Mouse (Mus musculus) forebrain, postnatal 0 days (tissue): ENCODE measurements at regions not wholly inside any gene's neighbourhood (a gene's known extent, or its start where the extent isn't known, plus 50 kb on each side); places are given as distances from the start of the nearest gene placed in this dataset.

Experiments used
- ATAC-seq: fragments of 200-750 bp; cut with Nextera tagmentation; 2 replicates; pipeline ENCODE4 v1.8.0; 2017; ENCODE audit warnings: mild to moderate bottlenecking, moderate library complexity
- DNase-seq: peaks from one replicate; pipeline ENCODE4 v3.0.0-alpha.2; 2015
- H3K27ac ChIP-seq: fragments of 300-500 bp; sonication (generic); 2 replicates; pipeline ENCODE4 v1.5.1; 2014; ENCODE audit warnings: low read depth, mild to moderate bottlenecking, antibody characterized with exemption, low read length, moderate library complexity, mixed read lengths
- H3K27me3 ChIP-seq: fragments of 300-500 bp; sonication (generic); 2 replicates; pipeline ENCODE4 v1.6.1; 2014; ENCODE audit warnings: mild to moderate bottlenecking, low read length, mixed read lengths; ENCODE audit not compliant: insufficient read depth
- H3K36me3 ChIP-seq: fragments of 300-500 bp; sonication (generic); 2 replicates; pipeline ENCODE4 v1.6.1; 2014; ENCODE audit warnings: mild to moderate bottlenecking, moderate library complexity; ENCODE audit not compliant: insufficient read depth
- H3K4me1 ChIP-seq: fragments of 300-500 bp; sonication (generic); 2 replicates; pipeline ENCODE4 v1.6.1; 2014; ENCODE audit warnings: antibody characterized with exemption; ENCODE audit not compliant: insufficient read depth
- H3K4me2 ChIP-seq: fragments of 300-500 bp; sonication (generic); 2 replicates; pipeline ENCODE4 v1.6.1; 2014; ENCODE audit warnings: low read depth, mild to moderate bottlenecking, moderate library complexity
- H3K4me3 ChIP-seq: fragments of 300-500 bp; sonication (generic); 2 replicates; pipeline ENCODE4 v1.5.1; 2014; ENCODE audit warnings: low read depth, low read length, mixed read lengths
- H3K9ac ChIP-seq: fragments of 300-500 bp; sonication (generic); 2 replicates; pipeline ENCODE4 v1.6.1; 2014; ENCODE audit warnings: mild to moderate bottlenecking
- H3K9me3 ChIP-seq: fragments of 300-500 bp; sonication (generic); 2 replicates; pipeline ENCODE4 v1.6.1; 2016; ENCODE audit warnings: low read length
- CTCF ChIP-seq: sonication (generic); IDR thresholded peaks from 2 replicates; pipeline ENCODE4 v1.5.1; 2016; ENCODE audit warnings: antibody characterized with exemption, control low read depth, low read depth
- WGBS: fragments of 180-500 bp; shearing (Covaris S2); extraction: QIAGEN DNeasy Blood & Tissue Kit; methylation state at CpG from one replicate; pipeline ENCODE4 v1.1.7; 2014; 5-methylcytosine and 5-hydroxymethylcytosine counted together

GRCm38 (mm10) chr1:114835926-114836325 lies 848.6 kb upstream of the Cntnap5a start:
- Histone ChIP-seq H3K27me3 (no peaks in the 10 kb centered on the region), H3K36me3 (no peaks in the 10 kb centered on the region), H3K4me2 (no peak overlapping the region), H3K4me1 (no peaks in the 10 kb centered on the region), H3K9ac (no peak overlapping the region), H3K27ac (no peak overlapping the region), H3K9me3 (no peaks in the 10 kb centered on the region), H3K4me3 (no peak overlapping the region)
- ATAC-seq (no peak), DNase-seq (no peak)
- TF ChIP-seq CTCF: no peak

- ATAC-seq (no peak), DNase-seq (no peak)
- no peak overlapping the region for H3K4me3 ChIP-seq
- 6% methylated on average over 1 of the region's 1 CpGs for WGBS
- H3K9me3 ChIP-seq: no peaks in the 10 kb centered on the region
- no peak overlapping the region for H3K4me2 ChIP-seq
- no peaks in the 10 kb centered on the region for H3K4me1 ChIP-seq
- no peaks in the 10 kb centered on the region for H3K27me3 ChIP-seq
- H3K27ac ChIP-seq: no peak overlapping the region
- no peak for TF ChIP-seq CTCF
- no peaks in the 10 kb centered on the region for H3K36me3 ChIP-seq
- no peak overlapping the region for H3K9ac ChIP-seq
Observed at GRCm38 (mm10) chr1:114849671-114850070, 834.9 kb upstream of the Cntnap5a start.

- Histone ChIP-seq H3K4me3 (no peak overlapping the region), H3K9me3 (no peaks in the 10 kb centered on the region), H3K4me1 (no peaks in the 10 kb centered on the region), H3K27ac (no peak overlapping the region), H3K4me2 (no peak overlapping the region), H3K27me3 (no peaks in the 10 kb centered on the region), H3K9ac (no peak overlapping the region), H3K36me3 (no peaks in the 10 kb centered on the region)
- ATAC-seq: no peak
- 97% methylated on average over 1 of the region's 1 CpGs for WGBS
- DNase-seq: no peak
- no peak for TF ChIP-seq CTCF
Observed at GRCm38 (mm10) chr1:114860983-114861382, 823.6 kb upstream of the Cntnap5a start.

- Histone ChIP-seq H3K27me3 (no peaks in the 10 kb centered on the region), H3K4me1 (no peaks in the 10 kb centered on the region), H3K9ac (no peak overlapping the region), H3K36me3 (no peaks in the 10 kb centered on the region), H3K9me3 (no peaks in the 10 kb centered on the region), H3K4me3 (no peak overlapping the region), H3K27ac (no peak overlapping the region), H3K4me2 (no peak overlapping the region)
- 27% methylated on average over 2 of the region's 2 CpGs for WGBS
- TF ChIP-seq CTCF: no peak
- peak; percentile 90 for ATAC-seq
- DNase-seq: peak; percentile 79
Observed at GRCm38 (mm10) chr1:114862927-114863326, 821.6 kb upstream of the Cntnap5a start.

DNA sequence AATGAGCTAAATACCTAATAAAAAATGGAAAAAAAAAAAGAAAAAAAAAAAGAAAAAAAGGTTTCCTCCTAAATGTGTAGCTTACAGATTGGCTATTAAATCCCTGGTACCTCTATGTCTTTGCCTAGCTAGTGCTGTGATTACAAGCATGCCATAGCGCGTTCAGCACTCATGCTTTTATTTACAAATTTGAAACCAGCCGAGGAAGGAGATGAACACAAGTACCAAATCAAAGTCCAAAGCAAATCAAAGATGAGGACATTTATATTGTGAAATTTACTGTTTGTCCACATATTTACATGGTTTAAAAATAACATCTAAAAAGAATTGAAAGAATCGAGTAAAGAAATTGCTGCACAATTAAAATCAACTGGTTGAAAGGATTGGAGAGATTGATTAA lies 808.8 kb upstream of the Cntnap5a start:
- DNase-seq (no peak), ATAC-seq (no peak)
- Histone ChIP-seq H3K27me3 (no peaks in the 10 kb centered on the region), H3K9ac (no peak overlapping the region), H3K27ac (no peak overlapping the region), H3K4me1 (no peaks in the 10 kb centered on the region), H3K36me3 (no peaks in the 10 kb centered on the region), H3K4me2 (no peak overlapping the region), H3K4me3 (no peak overlapping the region), H3K9me3 (no peaks in the 10 kb centered on the region)
- WGBS: 94% methylated on average over 4 of the region's 4 CpGs
- no peak for TF ChIP-seq CTCF
